8 mouse cellular contexts compared by ENCODE assay signal in genomic region chr2:127453764-127454163, GRCm38 (mm10). TPM values are rescaled to one million over a fixed set of nuclear protein-coding genes. Genes with fewer than 3 reads are reported as not detected.
DNase-seq lines count a peak whose midpoint lies in the region; ATAC-seq and TF ChIP-seq lines count a peak whose summit lies in the region.

No protein-coding gene starts in this region.

- TF ChIP-seq EP300 in lung, postnatal 0 days (IDR thresholded peaks at IDR 0.05) = no peak

- H3K4me3 ChIP-seq in C2C12 (ENCODE audit: insufficient read depth, poor library complexity, severe bottlenecking) = no peak overlapping the region
- H3K4me3 ChIP-seq in G1E (ENCODE audit: low read depth, low read length) = no peak overlapping the region
- H3K4me3 ChIP-seq in lung, postnatal 0 days (ENCODE audit: low read depth, low read length) = no peak overlapping the region

- peak; percentile 57 for DNase-seq in G1E (ENCODE audit: low spot score)
- peak; percentile 65 for DNase-seq in cerebellum, adult 11 months
- DNase-seq in frontal cortex, postnatal 25 days (ENCODE audit: low spot score in 2 of 2) = peak; percentile 69 to 84
- peak; percentile 80 to 89 for DNase-seq in kidney, postnatal 25 days
- DNase-seq in lung, postnatal 0 days (ENCODE audit: low spot score) = peak; percentile 80
- DNase-seq in right cerebral cortex, postnatal 10 days (ENCODE audit: low spot score in 2 of 2) = peak; percentile 72 to 80
- peak; percentile 36 for DNase-seq in yolk sac, embryonic 10.5 days (ENCODE audit: low spot score)

- TF ChIP-seq CTCF in C2C12 (IDR thresholded peaks at IDR 0.05; ENCODE audit: control insufficient read depth, insufficient read depth, insufficient read length) = peak; percentile 26
- TF ChIP-seq CTCF in G1E (IDR thresholded peaks at IDR 0.05; ENCODE audit: low read depth, low read length) = peak; percentile 76
- TF ChIP-seq CTCF in lung, postnatal 0 days (IDR thresholded peaks at IDR 0.05) = peak; percentile 94

- peaks cover 60% of the 10 kb centered on the region for H3K27me3 ChIP-seq in C2C12 (ENCODE audit: control insufficient read depth, insufficient read depth, insufficient read length)
- H3K27me3 ChIP-seq in G1E (ENCODE audit: insufficient read depth, low read length) = peaks cover 36% of the 10 kb centered on the region
- H3K27me3 ChIP-seq in lung, postnatal 0 days (replicated peaks; ENCODE audit: insufficient read depth, low read length) = no peaks in the 10 kb centered on the region

- H3ac ChIP-seq in C2C12 (ENCODE audit: control insufficient read depth, insufficient read length, low read depth) = no peak overlapping the region

- ATAC-seq in G1E (ENCODE audit: extremely low read depth, insufficient number of reproducible peaks, low FRiP score, poor library complexity, severe bottlenecking) = no peak
- ATAC-seq in lung, postnatal 0 days = peak; percentile 48; the same call in 1 of the 2 replicates

- H3K36me3 ChIP-seq in C2C12 (ENCODE audit: control insufficient read depth, insufficient read depth) (no peaks in the 10 kb centered on the region), G1E (replicated peaks) (no peaks in the 10 kb centered on the region)
- no peaks in the 10 kb centered on the region for H3K36me3 ChIP-seq in lung, postnatal 0 days (ENCODE audit: insufficient read depth, low read length)

- H3K79me2 ChIP-seq in C2C12 (ENCODE audit: control insufficient read depth, insufficient read depth) = no peaks in the 10 kb centered on the region

- H3K9me3 ChIP-seq in G1E (replicated peaks) = no peaks in the 10 kb centered on the region
- H3K9me3 ChIP-seq in lung, postnatal 0 days (ENCODE audit: low read length) = no peaks in the 10 kb centered on the region

- H3K27ac ChIP-seq in lung, postnatal 0 days (ENCODE audit: low read length) = no peak overlapping the region

- no peak overlapping the region for H3K9ac ChIP-seq in lung, postnatal 0 days (replicated peaks; ENCODE audit: low read depth)

- H3K4me1 ChIP-seq in G1E (ENCODE audit: insufficient read depth, low read depth, low read length) = 0 out of 2 replicates have a peak, but pooled peaks cover 2% of the 10 kb centered on the region
- H3K4me1 ChIP-seq in lung, postnatal 0 days (ENCODE audit: insufficient read depth, low read depth, low read length) = no peaks in the 10 kb centered on the region

- 4% methylated on average over 5 of the region's 5 CpGs for WGBS in lung, postnatal 0 days

- no peak overlapping the region for H3K4me2 ChIP-seq in lung, postnatal 0 days (replicated peaks; ENCODE audit: low read depth, low read length)

- H3K79me3 ChIP-seq in C2C12 (ENCODE audit: low read depth) = no peaks in the 10 kb centered on the region

TF ChIP-seq in C2C12, 6 proteins besides CTCF, POLR2A, EP300 and RAD21:
- TF ChIP-seq MYOG (IDR thresholded peaks at IDR 0.05; ENCODE audit: control insufficient read depth, extremely low read depth, insufficient read length) (no peak), FOSL1 (IDR thresholded peaks at IDR 0.05; ENCODE audit: insufficient read depth, low read length, poor library complexity, severe bottlenecking) (peak; percentile 43), CEBPB (IDR thresholded peaks at IDR 0.05; ENCODE audit: low read depth) (peak; percentile 80), USF1 (IDR thresholded peaks at IDR 0.05; ENCODE audit: low read depth) (no peak), MAX (IDR thresholded peaks at IDR 0.05) (no peak), MYOD1 (IDR thresholded peaks at IDR 0.05; ENCODE audit: control insufficient read depth, insufficient read length, low read depth) (no peak)

RNA-seq across cellular contexts. Expression of gene Fahd2a, which starts 9.4 kb away (rescaled TPM):
- 2.6 TPM for polyA plus RNA-seq in C2C12 (2012; fragmentation: generic; extraction: Trizol)
- total RNA-seq in G1E (2014; fragmentation: Nextera tagmentation) = 5.9 and 10.0 TPM in 2 replicates
- total RNA-seq in G1E (2017) = 9.6 and 13.5 TPM in 2 replicates
- 23.1 and 35.3 TPM in 2 replicates for polyA plus RNA-seq in G1E (2012)
- polyA plus RNA-seq in lung, postnatal 0 days (2015; fragmentation: Nextera tagmentation; extraction: Ambion mirVana) = 17.0 and 20.0 TPM in 2 replicates

RNA-seq across cellular contexts. Expression of gene Gpat2, which starts 28.8 kb away (rescaled TPM):
- polyA plus RNA-seq in C2C12 (2012; fragmentation: generic; extraction: Trizol) (0.02 TPM), G1E (2012) (not detected in 2 replicates)
- total RNA-seq in G1E (2014; fragmentation: Nextera tagmentation) (not detected in 2 replicates), G1E (2017) (not detected in 2 replicates)
- 0.21 and 0.23 TPM in 2 replicates for polyA plus RNA-seq in lung, postnatal 0 days (2015; fragmentation: Nextera tagmentation; extraction: Ambion mirVana)

Comparison
In these comparisons a context has a peak if more than half of its experiments do, and no peak if none do; other contexts are left out.
1. CTCF ChIP-seq: peak in every context shown above with its lines; median percentile 94 in lung, postnatal 0 days; 76 in G1E; 26 in C2C12.